Mouse (Mus musculus): ENCODE data around the gene Shf.

- TF ChIP-seq CTCF (IDR thresholded peaks at IDR 0.05): no peak
- no peak for TF ChIP-seq POLR2A (IDR thresholded peaks at IDR 0.05; ENCODE audit: insufficient read depth, low read depth, low read length)
These were observed 2.9 kb downstream of the Shf start for GRCm38 (mm10) chr2:122366039-122366438.

All from heart, adult 2 months (tissue).